Mouse (Mus musculus): Measurements from ENCODE around the gene Ccdc88b. TPM values are rescaled to one million over a fixed set of nuclear protein-coding genes. Genes with fewer than 3 reads are reported as not detected.
A peak's percentile ranks its signal among the peaks of the same experiment; 100 is the strongest.

Ccdc88b gene
- total and polyA plus RNA-seq, 2 experiments from 2014 or later = 1.5 to 1.8 TPM

DNA sequence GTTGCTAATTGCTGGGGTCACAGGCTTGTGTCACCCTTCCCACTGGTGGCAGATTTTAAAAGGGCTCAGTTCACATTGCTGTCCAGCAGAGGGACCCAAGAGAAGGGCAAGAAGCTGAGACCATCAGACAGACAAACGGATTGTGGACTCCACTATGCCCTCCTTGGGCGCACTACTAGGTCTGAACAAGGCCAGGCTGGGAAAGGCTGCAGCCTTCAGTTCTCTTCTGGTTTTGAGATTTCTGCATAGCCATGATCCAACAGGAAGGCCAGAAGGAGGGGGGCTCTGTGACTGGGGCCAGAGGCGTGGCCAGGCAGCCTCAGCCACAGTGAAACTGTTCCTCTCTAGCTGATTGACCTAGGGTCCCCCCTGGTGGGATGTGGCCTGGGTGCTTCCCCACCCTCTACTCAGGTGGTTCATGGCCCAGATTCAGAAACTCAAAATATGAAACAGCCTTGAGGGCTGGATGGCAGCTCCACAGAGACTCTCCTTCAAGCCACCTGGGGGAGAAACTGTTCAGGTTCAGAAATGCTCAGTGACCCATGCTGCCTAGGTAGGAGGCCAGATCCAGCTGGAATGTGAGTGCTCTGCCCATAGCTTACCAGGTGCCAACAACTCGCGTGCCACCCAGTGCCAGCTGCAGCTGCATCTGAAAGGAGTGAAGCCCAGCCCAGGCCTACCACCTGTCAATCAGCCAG, 13.7 kb upstream of the Ccdc88b start:
- no peaks in the 10 kb centered on the region for H3K4me1 ChIP-seq (ENCODE audit: insufficient read depth, low read length)
- no peak for ATAC-seq
- no peaks in the 10 kb centered on the region for H3K9me3 ChIP-seq (ENCODE audit: low read length)
- no peaks in the 10 kb centered on the region for H3K36me3 ChIP-seq (ENCODE audit: insufficient read depth, low read length)
- H3K4me3 ChIP-seq (ENCODE audit: low read length) = no peak overlapping the region
- no peak for DNase-seq (ENCODE audit: low spot score)
- peak; percentile 62 for TF ChIP-seq CTCF (IDR thresholded peaks at IDR 0.05; ENCODE audit: low read depth)
- WGBS = 64% methylated on average over 5 of the region's 5 CpGs
- no peak overlapping the region for H3K4me2 ChIP-seq (ENCODE audit: low read depth, low read length)
- no peak overlapping the region for H3K9ac ChIP-seq (replicated peaks; ENCODE audit: low read length)
- H3K27ac ChIP-seq = no peak overlapping the region
- H3K27me3 ChIP-seq (ENCODE audit: insufficient read depth, low read length) = no peaks in the 10 kb centered on the region

- no peak for TF ChIP-seq CTCF (IDR thresholded peaks at IDR 0.05; ENCODE audit: low read depth)
- no peaks in the 10 kb centered on the region for H3K4me1 ChIP-seq (ENCODE audit: insufficient read depth, low read length)
- 10% methylated on average over 5 of the region's 5 CpGs for WGBS
- DNase-seq (ENCODE audit: low spot score) = no peak
- no peak overlapping the region for H3K9ac ChIP-seq (replicated peaks; ENCODE audit: low read length)
- no peak for ATAC-seq
- no peak overlapping the region for H3K27ac ChIP-seq
- no peak overlapping the region for H3K4me3 ChIP-seq (ENCODE audit: low read length)
- no peak overlapping the region for H3K4me2 ChIP-seq (ENCODE audit: low read depth, low read length)
- H3K27me3 ChIP-seq (ENCODE audit: insufficient read depth, low read length) = no peaks in the 10 kb centered on the region
- H3K9me3 ChIP-seq (ENCODE audit: low read length) = no peaks in the 10 kb centered on the region
- H3K36me3 ChIP-seq (ENCODE audit: insufficient read depth, low read length) = no peaks in the 10 kb centered on the region
Measured at GRCm38 (mm10) chr19:6869355-6869754, 11.3 kb upstream of the Ccdc88b start.

- Histone ChIP-seq H3K9ac (replicated peaks; ENCODE audit: low read length) (no peak overlapping the region), H3K9me3 (ENCODE audit: low read length) (no peaks in the 10 kb centered on the region), H3K4me3 (ENCODE audit: low read length) (no peak overlapping the region), H3K27me3 (ENCODE audit: insufficient read depth, low read length) (no peaks in the 10 kb centered on the region), H3K4me2 (ENCODE audit: low read depth, low read length) (no peak overlapping the region), H3K36me3 (ENCODE audit: insufficient read depth, low read length) (no peaks in the 10 kb centered on the region), H3K4me1 (ENCODE audit: insufficient read depth, low read length) (no peaks in the 10 kb centered on the region), H3K27ac (no peak overlapping the region)
- DNase-seq (ENCODE audit: low spot score) = no peak
- TF ChIP-seq CTCF (IDR thresholded peaks at IDR 0.05; ENCODE audit: low read depth) = no peak
- WGBS = 93% methylated on average over 4 of the region's 4 CpGs
- ATAC-seq = no peak
Measured at GRCm38 (mm10) chr19:6861451-6861850, 3.4 kb upstream of the Ccdc88b start.

GRCm38 (mm10) chr19:6860706-6861105, 2.7 kb upstream of the Ccdc88b start:
- Histone ChIP-seq H3K9me3 (ENCODE audit: low read length) (no peaks in the 10 kb centered on the region), H3K9ac (replicated peaks; ENCODE audit: low read length) (no peak overlapping the region), H3K36me3 (ENCODE audit: insufficient read depth, low read length) (no peaks in the 10 kb centered on the region), H3K27ac (no peak overlapping the region), H3K4me2 (ENCODE audit: low read depth, low read length) (no peak overlapping the region), H3K4me1 (ENCODE audit: insufficient read depth, low read length) (peaks cover 4% of the 10 kb centered on the region; the same call in 1 of the 2 replicates), H3K27me3 (ENCODE audit: insufficient read depth, low read length) (no peaks in the 10 kb centered on the region), H3K4me3 (ENCODE audit: low read length) (no peak overlapping the region)
- ATAC-seq = no peak
- no peak for DNase-seq (ENCODE audit: low spot score)
- WGBS = 79% methylated on average over 6 of the region's 6 CpGs
- TF ChIP-seq CTCF (IDR thresholded peaks at IDR 0.05; ENCODE audit: low read depth) = no peak

- WGBS = 86% methylated on average over 3 of the region's 3 CpGs
- Histone ChIP-seq H3K36me3 (ENCODE audit: insufficient read depth, low read length) (no peaks in the 10 kb centered on the region), H3K27me3 (ENCODE audit: insufficient read depth, low read length) (no peaks in the 10 kb centered on the region), H3K4me3 (ENCODE audit: low read length) (no peak overlapping the region), H3K9ac (replicated peaks; ENCODE audit: low read length) (no peak overlapping the region), H3K9me3 (ENCODE audit: low read length) (no peaks in the 10 kb centered on the region), H3K4me1 (ENCODE audit: insufficient read depth, low read length) (peaks cover 6% of the 10 kb centered on the region; the same call in 1 of the 2 replicates), H3K4me2 (ENCODE audit: low read depth, low read length) (no peak overlapping the region), H3K27ac (no peak overlapping the region)
- DNase-seq (ENCODE audit: low spot score) (no peak), ATAC-seq (no peak)
- no peak for TF ChIP-seq CTCF (IDR thresholded peaks at IDR 0.05; ENCODE audit: low read depth)
Measured at GRCm38 (mm10) chr19:6859971-6860370, 2.0 kb upstream of the Ccdc88b start.

- ATAC-seq = no peak
- 76% methylated on average over 2 of the region's 2 CpGs for WGBS
- H3K4me3 ChIP-seq (ENCODE audit: low read length) = no peak overlapping the region
- no peak overlapping the region for H3K27ac ChIP-seq
- no peak overlapping the region for H3K4me2 ChIP-seq (ENCODE audit: low read depth, low read length)
- no peaks in the 10 kb centered on the region for H3K36me3 ChIP-seq (ENCODE audit: insufficient read depth, low read length)
- DNase-seq (ENCODE audit: low spot score) = no peak
- H3K4me1 ChIP-seq (ENCODE audit: insufficient read depth, low read length) = peaks cover 6% of the 10 kb centered on the region; the same call in 1 of the 2 replicates
- H3K9me3 ChIP-seq (ENCODE audit: low read length) = no peaks in the 10 kb centered on the region
- TF ChIP-seq CTCF (IDR thresholded peaks at IDR 0.05; ENCODE audit: low read depth) = no peak
- no peak overlapping the region for H3K9ac ChIP-seq (replicated peaks; ENCODE audit: low read length)
- no peaks in the 10 kb centered on the region for H3K27me3 ChIP-seq (ENCODE audit: insufficient read depth, low read length)
Measured at GRCm38 (mm10) chr19:6859032-6859651, 1.1 kb upstream of the Ccdc88b start.

Data from hindbrain, postnatal 0 days (tissue).